Comparison of ENCODE assay signal across 10 mouse cellular contexts in the genomic region with DNA sequence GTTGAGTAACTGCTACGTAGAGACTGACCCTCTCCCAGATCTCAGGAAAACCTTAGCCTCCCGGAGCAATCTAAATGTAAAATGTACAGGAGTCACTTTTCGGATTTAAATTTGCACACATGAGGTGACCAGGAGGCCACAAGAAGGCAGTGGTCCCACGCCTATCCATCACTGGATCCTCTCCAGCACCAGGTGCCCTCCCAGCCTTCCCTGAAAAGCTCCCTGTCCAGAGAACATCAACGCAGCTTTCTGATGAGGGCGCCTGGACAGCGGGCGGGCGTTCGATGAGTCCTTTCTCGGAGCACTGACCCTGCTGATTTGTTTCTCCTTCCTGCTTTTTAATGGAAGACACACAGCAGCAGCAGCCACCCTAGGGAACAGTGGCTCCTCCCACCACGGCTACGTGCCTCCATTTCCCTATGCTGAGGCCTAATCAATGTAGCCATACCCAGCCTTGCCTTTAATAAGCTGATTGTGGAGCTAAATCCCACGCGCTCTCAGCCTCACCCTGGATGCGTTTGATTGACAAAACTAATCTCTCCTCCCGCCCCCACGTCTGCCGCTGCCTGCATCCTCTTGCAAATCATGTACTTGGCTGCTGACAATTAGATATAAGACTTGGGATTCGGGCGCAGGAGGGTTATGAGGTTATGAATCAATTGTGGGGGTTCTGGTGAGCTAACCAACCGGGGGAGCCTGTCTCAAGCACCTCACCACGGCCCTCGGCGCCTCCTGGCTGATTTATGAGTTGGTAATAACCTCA.
DNase-seq lines count a peak whose midpoint lies in the region; ATAC-seq lines count a peak whose summit lies in the region.
"Had no signal": no experiment of that assay in that cellular context is flagged by ENCODE, and none has a peak within 500 bp of the region (broad histone marks: within the 10 kb centered on the region; RNA-seq: fewer than 3 reads in every experiment).

No protein-coding gene starts in this region.

- no peaks in the 10 kb centered on the region for H3K36me3 ChIP-seq in heart, embryonic 16.5 days (ENCODE audit: control insufficient read depth, insufficient read depth)
- H3K36me3 ChIP-seq in forebrain, embryonic 16.5 days (ENCODE audit: control insufficient read depth, insufficient read depth), result no peaks in the 10 kb centered on the region

- H3K9ac ChIP-seq in heart, embryonic 16.5 days (ENCODE audit: low read length), result no peak overlapping the region
- 0 out of 2 replicates have a peak overlapping the region, but pooled peaks have one; percentile 10 for H3K9ac ChIP-seq in forebrain, embryonic 16.5 days (replicated peaks; ENCODE audit: low read depth, low read length)

- no peak for DNase-seq in heart, postnatal 36 days
- DNase-seq in left cerebral cortex, adult 18-20 months (ENCODE audit: low spot score in 2 of 2), result peak; percentile 49 to 70
- peak; percentile 28 for DNase-seq in retina, embryonic 14.5 days (ENCODE audit: low spot score)
- DNase-seq in thymus, postnatal 36 days, result no peak
- DNase-seq in thymus, postnatal 25 days, result no peak
- DNase-seq: cerebellum, adult 9-10 months had no signal

- H3K27me3 ChIP-seq in heart, embryonic 16.5 days (ENCODE audit: control insufficient read depth, insufficient read depth, low read length), result no peaks in the 10 kb centered on the region
- no peaks in the 10 kb centered on the region for H3K27me3 ChIP-seq in forebrain, embryonic 16.5 days (replicated peaks; ENCODE audit: control insufficient read depth, insufficient read depth, low read length)

- H3K4me3 ChIP-seq in heart, embryonic 16.5 days (ENCODE audit: low read length), result no peak overlapping the region
- H3K4me3 ChIP-seq in forebrain, embryonic 16.5 days (replicated peaks; ENCODE audit: low read length), result no peak overlapping the region

- ATAC-seq in heart, embryonic 16.5 days (replicated peaks; ENCODE audit: extremely low read depth, insufficient read depth, low FRiP score), result no peak
- peak; percentile 64 for ATAC-seq in forebrain, embryonic 16.5 days
- ATAC-seq in granulocyte monocyte progenitor cell, adult 5-6 weeks (replicated peaks; ENCODE audit: poor library complexity, severe bottlenecking), result no peak

- H3K4me1 ChIP-seq in heart, embryonic 16.5 days (ENCODE audit: control insufficient read depth, insufficient read depth, low read length), result peaks cover 13% of the 10 kb centered on the region
- H3K4me1 ChIP-seq in forebrain, embryonic 16.5 days (replicated peaks; ENCODE audit: control insufficient read depth, insufficient read depth, low read length), result peaks cover 22% of the 10 kb centered on the region

- WGBS in heart, embryonic 16.5 days, result 69% methylated on average over 25 of the region's 25 CpGs
- 54% methylated on average over 25 of the region's 25 CpGs for WGBS in forebrain, embryonic 16.5 days

- H3K27ac ChIP-seq in heart, embryonic 16.5 days (ENCODE audit: low read length), result peak overlapping the region; percentile 62
- H3K27ac ChIP-seq in forebrain, embryonic 16.5 days (ENCODE audit: low read length), result peak overlapping the region; percentile 37; the same call in 1 of the 2 replicates
- H3K27ac ChIP-seq: macrophage had no signal

- intact Hi-C loops in heart, postnatal 36 days (cut with DNase I), result no loop called here

- H3K4me2 ChIP-seq in heart, embryonic 16.5 days (ENCODE audit: low read depth, low read length), result no peak overlapping the region
- peak overlapping the region; percentile 6; the same call in 1 of the 2 replicates for H3K4me2 ChIP-seq in forebrain, embryonic 16.5 days (ENCODE audit: low read length)

- no peaks in the 10 kb centered on the region for H3K9me3 ChIP-seq in heart, embryonic 16.5 days (replicated peaks; ENCODE audit: control insufficient read depth, low read length)
- no peaks in the 10 kb centered on the region for H3K9me3 ChIP-seq in forebrain, embryonic 16.5 days (ENCODE audit: control insufficient read depth, low read length)

Comparison
In these comparisons a context has a peak if more than half of its experiments do, and no peak if none do; other contexts are left out.
1. DNase-seq: peak in left cerebral cortex, adult 18-20 months (2 of 2) and retina, embryonic 14.5 days (single experiment); none in heart, postnatal 36 days (0 of 2), thymus, postnatal 36 days (0 of 2) and thymus, postnatal 25 days (single experiment).